Mouse (Mus musculus): ENCODE data around the gene Mtf2. TPM values are rescaled to one million over a fixed set of nuclear protein-coding genes. Genes with fewer than 3 reads are reported as not detected.

Mtf2 gene
- polyA plus RNA-seq, 2 experiments: 47.5 to 97.8 TPM

DNA sequence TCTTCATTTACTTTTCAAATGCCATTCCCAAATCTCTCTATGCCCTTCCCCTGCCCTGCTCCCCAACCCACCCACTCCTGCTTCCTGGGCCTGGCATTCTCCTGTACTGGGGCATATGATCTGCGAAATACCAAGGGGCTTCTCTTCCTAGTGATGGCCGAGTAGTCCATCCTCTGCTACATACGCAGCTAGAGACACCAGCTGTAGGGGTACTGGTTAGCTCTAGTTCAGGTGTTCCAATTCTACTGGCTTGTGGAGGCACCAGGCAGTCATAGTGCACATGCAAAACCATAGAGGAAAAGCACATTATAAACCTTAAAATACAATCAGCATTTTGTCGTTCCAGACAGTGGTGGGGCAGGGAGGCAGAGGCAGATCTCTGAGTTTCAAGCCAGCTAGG lies 52.2 kb downstream of the Mtf2 start:
- DNase-seq (ENCODE audit: low spot score): no peak
- Histone ChIP-seq H3K9me3 (ENCODE audit: control insufficient read depth, low read length) (no peaks in the 10 kb centered on the region), H3K27me3 (ENCODE audit: control insufficient read depth, insufficient read depth, low read length) (no peaks in the 10 kb centered on the region), H3K36me3 (ENCODE audit: control insufficient read depth, insufficient read depth, low read length) (0 out of 2 replicates have a peak, but pooled peaks cover 4% of the 10 kb centered on the region), H3K4me1 (ENCODE audit: control insufficient read depth, insufficient read depth, low read length) (no peaks in the 10 kb centered on the region), H3K4me3 (replicated peaks; ENCODE audit: low read length) (no peak overlapping the region), H3K4me2 (replicated peaks; ENCODE audit: low read depth, low read length, severe bottlenecking) (no peak overlapping the region), H3K9ac (ENCODE audit: low read depth, low read length, severe bottlenecking) (no peak overlapping the region), H3K27ac (replicated peaks; ENCODE audit: low read depth, low read length) (no peak overlapping the region)
- no peak for TF ChIP-seq POLR2A (IDR thresholded peaks at IDR 0.05; ENCODE audit: borderline replicate concordance, extremely low read depth, insufficient read depth, insufficient read length)
- no peak for ATAC-seq (ENCODE audit: low FRiP score, low read depth)
- 89% methylated on average over 4 of the region's 4 CpGs for WGBS

- no peak for TF ChIP-seq POLR2A (IDR thresholded peaks at IDR 0.05; ENCODE audit: borderline replicate concordance, extremely low read depth, insufficient read depth, insufficient read length)
- 0 out of 2 replicates have a peak, but pooled peaks cover 8% of the 10 kb centered on the region for H3K36me3 ChIP-seq (ENCODE audit: control insufficient read depth, insufficient read depth, low read length)
Observed at GRCm38 (mm10) chr5:108120221-108120900, 54.9 kb downstream of the Mtf2 start.

DNA sequence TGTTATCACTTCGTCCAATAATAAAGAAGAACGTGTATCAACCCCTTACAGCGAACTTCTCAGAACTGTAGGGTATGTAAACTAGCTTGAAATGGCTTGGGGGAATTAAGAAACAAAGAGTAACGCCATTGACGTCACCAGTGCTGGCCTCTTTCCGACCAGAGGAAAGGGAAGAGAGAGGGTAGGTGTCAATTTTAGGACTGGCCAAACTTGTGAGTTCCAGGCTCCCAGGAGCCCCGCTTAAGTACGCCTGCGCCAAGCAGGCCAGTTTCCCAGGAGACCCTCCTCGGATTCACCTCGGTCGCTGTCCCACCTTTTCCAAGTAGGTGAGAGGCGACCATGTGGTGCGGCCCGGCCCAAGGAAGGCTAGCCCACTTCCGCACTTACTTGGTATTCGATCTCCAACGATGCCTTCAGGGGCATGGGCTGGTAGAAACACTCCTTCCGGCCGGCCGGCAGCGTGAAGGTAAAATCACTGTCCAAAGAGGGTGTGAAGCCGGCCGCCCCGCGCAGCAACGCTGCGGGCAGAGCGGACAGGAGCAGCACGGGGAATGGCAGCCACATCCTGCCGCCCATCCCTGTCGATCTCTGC lies 66.5 kb downstream of the Mtf2 start:
- peak overlapping the region; percentile 81 for H3K4me3 ChIP-seq (replicated peaks; ENCODE audit: low read length)
- peak overlapping the region; percentile 89 for H3K27ac ChIP-seq (replicated peaks; ENCODE audit: low read depth, low read length)
- peak overlapping the region; percentile 80 for H3K9ac ChIP-seq (ENCODE audit: low read depth, low read length, severe bottlenecking)
- H3K4me1 ChIP-seq (ENCODE audit: control insufficient read depth, insufficient read depth, low read length): peaks cover 9% of the 10 kb centered on the region
- DNase-seq (ENCODE audit: low spot score): peak; percentile 35
- H3K36me3 ChIP-seq (ENCODE audit: control insufficient read depth, insufficient read depth, low read length): peaks cover 12% of the 10 kb centered on the region
- TF ChIP-seq POLR2A (IDR thresholded peaks at IDR 0.05; ENCODE audit: borderline replicate concordance, extremely low read depth, insufficient read depth, insufficient read length): no peak
- under 1% methylated on average over 32 of the region's 32 CpGs for WGBS
- H3K27me3 ChIP-seq (ENCODE audit: control insufficient read depth, insufficient read depth, low read length): no peaks in the 10 kb centered on the region
- no peaks in the 10 kb centered on the region for H3K9me3 ChIP-seq (ENCODE audit: control insufficient read depth, low read length)
- ATAC-seq (ENCODE audit: low FRiP score, low read depth): no peak; the same call in none of the 2 replicates
- peak overlapping the region; percentile 65 for H3K4me2 ChIP-seq (replicated peaks; ENCODE audit: low read depth, low read length, severe bottlenecking)

More at GRCm38 (mm10) chr5:108120221-108120900, 54.9 kb downstream of the Mtf2 start:
- Histone ChIP-seq H3K4me3 (replicated peaks; ENCODE audit: low read length) (no peak overlapping the region), H3K4me2 (replicated peaks; ENCODE audit: low read depth, low read length, severe bottlenecking) (no peak overlapping the region), H3K27me3 (ENCODE audit: control insufficient read depth, insufficient read depth, low read length) (no peaks in the 10 kb centered on the region), H3K4me1 (ENCODE audit: control insufficient read depth, insufficient read depth, low read length) (no peaks in the 10 kb centered on the region), H3K27ac (replicated peaks; ENCODE audit: low read depth, low read length) (no peak overlapping the region), H3K9ac (ENCODE audit: low read depth, low read length, severe bottlenecking) (no peak overlapping the region), H3K9me3 (ENCODE audit: control insufficient read depth, low read length) (no peaks in the 10 kb centered on the region)
- DNase-seq (ENCODE audit: low spot score) (no peak), ATAC-seq (ENCODE audit: low FRiP score, low read depth) (no peak)
- 79% methylated on average over 9 of the region's 9 CpGs for WGBS

- H3K4me1 ChIP-seq (ENCODE audit: control insufficient read depth, insufficient read depth, low read length): peaks cover 9% of the 10 kb centered on the region
- H3K9ac ChIP-seq (ENCODE audit: low read depth, low read length, severe bottlenecking): peak within 1 kb of the TSS; percentile 80
- peaks cover 10% of the 10 kb centered on the region for H3K36me3 ChIP-seq (ENCODE audit: control insufficient read depth, insufficient read depth, low read length)
- WGBS: 3% methylated on average over 56 of the region's 65 CpGs
- peak within 1 kb of the TSS; percentile 89 for H3K27ac ChIP-seq (replicated peaks; ENCODE audit: low read depth, low read length)
- H3K4me3 ChIP-seq (replicated peaks; ENCODE audit: low read length): peak within 1 kb of the TSS; percentile 81
- peak; percentile 98 for ATAC-seq (ENCODE audit: low FRiP score, low read depth)
- H3K27me3 ChIP-seq (ENCODE audit: control insufficient read depth, insufficient read depth, low read length): no peaks in the 10 kb centered on the region
- peak; percentile 97 for DNase-seq (ENCODE audit: low spot score)
- TF ChIP-seq POLR2A (IDR thresholded peaks at IDR 0.05; ENCODE audit: borderline replicate concordance, extremely low read depth, insufficient read depth, insufficient read length): peak; percentile 88; the same call in 1 of the 2 replicates
- H3K9me3 ChIP-seq (ENCODE audit: control insufficient read depth, low read length): no peaks in the 10 kb centered on the region
- H3K4me2 ChIP-seq (replicated peaks; ENCODE audit: low read depth, low read length, severe bottlenecking): peak within 1 kb of the TSS; percentile 68
Observed at GRCm38 (mm10) chr5:108132441-108133243, 67.2 kb downstream of the Mtf2 start, which contains the start of the genes Tmed5 and Ccdc18. Gene Tmed5 (minus strand): TSS chr5:108132620. Gene Ccdc18 (plus strand): TSS chr5:108132875.

- Histone ChIP-seq H3K9me3 (ENCODE audit: control insufficient read depth, low read length) (no peaks in the 10 kb centered on the region), H3K36me3 (ENCODE audit: control insufficient read depth, insufficient read depth, low read length) (0 out of 2 replicates have a peak, but pooled peaks cover 4% of the 10 kb centered on the region), H3K27ac (replicated peaks; ENCODE audit: low read depth, low read length) (no peak overlapping the region), H3K9ac (ENCODE audit: low read depth, low read length, severe bottlenecking) (no peak overlapping the region), H3K4me3 (replicated peaks; ENCODE audit: low read length) (no peak overlapping the region), H3K27me3 (ENCODE audit: control insufficient read depth, insufficient read depth, low read length) (no peaks in the 10 kb centered on the region), H3K4me2 (replicated peaks; ENCODE audit: low read depth, low read length, severe bottlenecking) (no peak overlapping the region), H3K4me1 (ENCODE audit: control insufficient read depth, insufficient read depth, low read length) (no peaks in the 10 kb centered on the region)
- DNase-seq (ENCODE audit: low spot score): no peak
- no peak for ATAC-seq (ENCODE audit: low FRiP score, low read depth)
- 82% methylated on average over 1 of the region's 1 CpGs for WGBS
- TF ChIP-seq POLR2A (IDR thresholded peaks at IDR 0.05; ENCODE audit: borderline replicate concordance, extremely low read depth, insufficient read depth, insufficient read length): no peak
Observed at GRCm38 (mm10) chr5:108152592-108152991, 87.1 kb downstream of the Mtf2 start.

Other genes with a start within 250 kb of the Mtf2 start
- not detected in 2 replicates for gene Ube2d2b, start 235.6 kb upstream of the Mtf2 start, polyA plus RNA-seq (2012; rRNA removed)
- gene Ube2d2b, start 235.6 kb upstream of the Mtf2 start, polyA plus RNA-seq (2014; fragmentation: Nextera tagmentation; extraction: Ambion mirVana): 0.15 TPM in 1 of 2 replicates, not detected in the other
- gene Evi5, start 190.6 kb upstream of the Mtf2 start, polyA plus RNA-seq (2012; rRNA removed): 28.7 and 31.2 TPM in 2 replicates
- gene Evi5, start 190.6 kb upstream of the Mtf2 start, polyA plus RNA-seq (2014; fragmentation: Nextera tagmentation; extraction: Ambion mirVana): 60.2 and 70.8 TPM in 2 replicates
- gene Rpl5, start 165.2 kb upstream of the Mtf2 start, polyA plus RNA-seq (2012; rRNA removed): 257 and 273 TPM in 2 replicates
- 66.4 and 68.7 TPM in 2 replicates for gene Rpl5, start 165.2 kb upstream of the Mtf2 start, polyA plus RNA-seq (2014; fragmentation: Nextera tagmentation; extraction: Ambion mirVana)
- 6.4 and 8.9 TPM in 2 replicates for gene Fam69a, start 78.6 kb upstream of the Mtf2 start, polyA plus RNA-seq (2012; rRNA removed)
- 30.1 and 31.3 TPM in 2 replicates for gene Fam69a, start 78.6 kb upstream of the Mtf2 start, polyA plus RNA-seq (2014; fragmentation: Nextera tagmentation; extraction: Ambion mirVana)
- gene Tmed5, start 66.9 kb downstream of the Mtf2 start, polyA plus RNA-seq (2012; rRNA removed): 24.9 and 36.6 TPM in 2 replicates
- gene Tmed5, start 66.9 kb downstream of the Mtf2 start, polyA plus RNA-seq (2014; fragmentation: Nextera tagmentation; extraction: Ambion mirVana): 32.6 and 35.1 TPM in 2 replicates
- 1.2 and 2.4 TPM in 2 replicates for gene Ccdc18, start 67.2 kb downstream of the Mtf2 start, polyA plus RNA-seq (2012; rRNA removed)
- gene Ccdc18, start 67.2 kb downstream of the Mtf2 start, polyA plus RNA-seq (2014; fragmentation: Nextera tagmentation; extraction: Ambion mirVana): 7.0 and 8.3 TPM in 2 replicates
- 33.7 and 37.0 TPM in 2 replicates for gene Dr1, start 203.2 kb downstream of the Mtf2 start, polyA plus RNA-seq (2012; rRNA removed)
- 44.4 and 46.5 TPM in 2 replicates for gene Dr1, start 203.2 kb downstream of the Mtf2 start, polyA plus RNA-seq (2014; fragmentation: Nextera tagmentation; extraction: Ambion mirVana)
- 5.8 and 6.0 TPM in 2 replicates for gene Pigg, start 246.9 kb downstream of the Mtf2 start, polyA plus RNA-seq (2012; rRNA removed)
- 2.4 TPM in 2 replicates for gene Pigg, start 246.9 kb downstream of the Mtf2 start, polyA plus RNA-seq (2014; fragmentation: Nextera tagmentation; extraction: Ambion mirVana)

Measured in limb, embryonic 14.5 days (tissue).